8 mouse cellular contexts compared by ENCODE assay signal in genomic region chr4:57301410-57302313, GRCm38 (mm10). TPM values are rescaled to one million over a fixed set of nuclear protein-coding genes. Genes with fewer than 3 reads are reported as not detected.
DNase-seq lines count a peak whose midpoint lies in the region; ATAC-seq and TF ChIP-seq lines count a peak whose summit lies in the region.

Gene Ptpn3, minus strand, starts transcription at chr4:57301837.

- WGBS in liver, postnatal 0 days (ENCODE audit: insufficient replicate concordance): under 1% methylated on average over 42 of the region's 42 CpGs
- under 1% methylated on average over 42 of the region's 42 CpGs for WGBS in neural tube, embryonic 15.5 days
- 2% methylated on average over 42 of the region's 42 CpGs for WGBS in thymus, adult 2 months

- H3K9ac ChIP-seq in liver, postnatal 0 days (replicated peaks): peak within 1 kb of the TSS; percentile 62
- peak within 1 kb of the TSS; percentile 60 for H3K9ac ChIP-seq in neural tube, embryonic 15.5 days (replicated peaks)

- peaks cover 11% of the 10 kb centered on the region; the same call in 1 of the 2 replicates for H3K4me1 ChIP-seq in liver, postnatal 0 days (ENCODE audit: insufficient read depth)
- peaks cover 42% of the 10 kb centered on the region for H3K4me1 ChIP-seq in neural tube, embryonic 15.5 days
- peaks cover 21% of the 10 kb centered on the region for H3K4me1 ChIP-seq in thymus, adult 2 months (replicated peaks; ENCODE audit: control insufficient read depth, insufficient read depth, low read length)

- TF ChIP-seq POLR2A in thymus, adult 2 months (IDR thresholded peaks at IDR 0.05; ENCODE audit: control insufficient read depth, extremely low read depth, insufficient read depth, low read length, poor library complexity): no peak

- TF ChIP-seq EP300 in liver, postnatal 0 days (IDR thresholded peaks at IDR 0.05; ENCODE audit: low read depth): no peak

- H3K27me3 ChIP-seq in liver, postnatal 0 days (ENCODE audit: insufficient read depth, low read length): peaks cover 17% of the 10 kb centered on the region
- peaks cover 14% of the 10 kb centered on the region for H3K27me3 ChIP-seq in neural tube, embryonic 15.5 days (replicated peaks)
- no peaks in the 10 kb centered on the region; the same call in 1 of the 2 replicates for H3K27me3 ChIP-seq in thymus, adult 2 months (ENCODE audit: control insufficient read depth, insufficient read depth, low read length)

- peak within 1 kb of the TSS; percentile 85 for H3K27ac ChIP-seq in liver, postnatal 0 days (ENCODE audit: low read depth)
- H3K27ac ChIP-seq in neural tube, embryonic 15.5 days (replicated peaks): peak within 1 kb of the TSS; percentile 76
- H3K27ac ChIP-seq in thymus, adult 2 months (ENCODE audit: control insufficient read depth, insufficient read depth, low read length): 0 out of 2 replicates have a peak within 1 kb of the TSS, but pooled peaks have one; percentile 20

- peak within 1 kb of the TSS; percentile 74 for H3K4me2 ChIP-seq in liver, postnatal 0 days (ENCODE audit: low read depth, low read length)
- H3K4me2 ChIP-seq in neural tube, embryonic 15.5 days: peak within 1 kb of the TSS; percentile 90

- DNase-seq in Muller cell, postnatal 12 days (ENCODE audit: inconsistent ontology term): peak; percentile 91
- peak; percentile 88 for DNase-seq in cerebellum, adult 9-11 months
- DNase-seq in heart, postnatal 4 days: peak; percentile 85
- DNase-seq in layer of hippocampus, adult 18-20 months (ENCODE audit: low spot score in 2 of 2): peak; percentile 75 to 85
- peak; percentile 80 for DNase-seq in liver, postnatal 0 days
- DNase-seq in thymus, adult 2 months: peak; percentile 37

- no peak for TF ChIP-seq CTCF in liver, postnatal 0 days (IDR thresholded peaks at IDR 0.05; ENCODE audit: low read depth)
- no peak for TF ChIP-seq CTCF in thymus, adult 2 months (IDR thresholded peaks at IDR 0.05; ENCODE audit: borderline replicate concordance, control insufficient read depth, extremely low read depth, insufficient read depth, low read length, poor library complexity)

- ATAC-seq in frontal cortex, adult (ENCODE audit: low TSS enrichment): peak; percentile 63
- peak; percentile 82 for ATAC-seq in liver, postnatal 0 days
- peak; percentile 82 for ATAC-seq in neural tube, embryonic 15.5 days (ENCODE audit: low FRiP score)

- peak within 1 kb of the TSS; percentile 60 for H3K4me3 ChIP-seq in liver, postnatal 0 days (ENCODE audit: low read depth, low read length)
- peak within 1 kb of the TSS; percentile 62 for H3K4me3 ChIP-seq in neural tube, embryonic 15.5 days (replicated peaks)
- H3K4me3 ChIP-seq in thymus, adult 2 months (ENCODE audit: control insufficient read depth, insufficient read depth, low read length): peak within 1 kb of the TSS; percentile 78

- H3K36me3 ChIP-seq in liver, postnatal 0 days (replicated peaks; ENCODE audit: insufficient read depth, low read length): no peaks in the 10 kb centered on the region
- no peaks in the 10 kb centered on the region for H3K36me3 ChIP-seq in neural tube, embryonic 15.5 days
- H3K36me3 ChIP-seq in thymus, adult 2 months (ENCODE audit: control insufficient read depth, insufficient read depth, low read length): no peaks in the 10 kb centered on the region

- H3K9me3 ChIP-seq in liver, postnatal 0 days (ENCODE audit: low read length): no peaks in the 10 kb centered on the region
- H3K9me3 ChIP-seq in neural tube, embryonic 15.5 days (replicated peaks): no peaks in the 10 kb centered on the region

RNA-seq across cellular contexts. Expression of gene Ptpn3, which starts in this region (rescaled TPM):
- total RNA-seq in heart, postnatal 4 days (2021): 10 to 100 TPM; 12.9 to 14.5 TPM
- total RNA-seq in layer of hippocampus, adult 18-20 months (2021): 10 to 100 TPM; 79.0 to 87.4 TPM
- 2.5 and 3.0 TPM in 2 replicates for polyA plus RNA-seq in liver, postnatal 0 days (2015; fragmentation: Nextera tagmentation; extraction: Ambion mirVana)
- polyA plus RNA-seq in neural tube, embryonic 15.5 days (2015; fragmentation: Nextera tagmentation; extraction: Ambion mirVana): 3.9 and 5.0 TPM in 2 replicates
- 2.7 and 3.3 TPM in 2 replicates for polyA plus RNA-seq in thymus, adult 2 months (2012; rRNA removed)

Comparison
In these comparisons a context has a peak if more than half of its experiments do, and no peak if none do; other contexts are left out.
1. Peak in every context shown above with its lines: DNase-seq, ATAC-seq, H3K4me3 ChIP-seq and H3K27ac ChIP-seq.
2. RNA of gene Ptpn3 (total RNA-seq): 79.0 to 87.4 TPM in layer of hippocampus, adult 18-20 months; 12.9 to 14.5 TPM in heart, postnatal 4 days; every median in the first group is over 4 times any median in the second.
3. DNase-seq: peak in every context shown above with its lines; median percentile 91 in Muller cell, postnatal 12 days; 88 in cerebellum, adult 9-11 months; 85 in heart, postnatal 4 days; 80 in layer of hippocampus, adult 18-20 months; 80 in liver, postnatal 0 days; 37 in thymus, adult 2 months.
4. H3K27ac ChIP-seq: peak in every context shown above with its lines; median percentile 85 in liver, postnatal 0 days; 76 in neural tube, embryonic 15.5 days; 20 in thymus, adult 2 months.